13 mouse cellular contexts compared by ENCODE assay signal in the genomic region with DNA sequence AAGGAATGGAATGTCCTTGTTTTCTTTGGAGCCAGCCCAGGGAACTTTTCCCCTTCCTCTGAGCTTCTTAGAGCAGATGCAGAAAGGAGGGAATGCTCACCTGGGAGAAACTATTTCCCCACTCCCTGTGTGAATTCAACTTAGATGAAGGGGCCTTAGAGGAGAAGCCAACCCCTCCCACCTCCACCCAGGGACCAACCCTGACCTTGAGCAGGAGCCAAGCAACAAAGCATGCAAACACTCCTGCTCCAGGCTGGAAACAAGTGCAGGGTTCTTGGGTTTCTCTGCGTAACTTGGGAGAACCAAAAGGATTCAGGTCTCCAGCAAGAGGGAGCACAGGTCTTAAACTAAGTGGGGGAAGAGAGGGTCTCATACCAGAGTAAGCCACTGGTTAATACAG.
"Had no signal": no experiment of that assay in that cellular context is flagged by ENCODE, and none has a peak within 500 bp of the region (broad histone marks: within the 10 kb centered on the region; RNA-seq: fewer than 3 reads in every experiment).

No protein-coding gene starts in this region.

- H3K36me3 ChIP-seq: limb, embryonic 13.5 days; midbrain, embryonic 10.5 days; neural tube, embryonic 15.5 days had no signal

- H3K9ac ChIP-seq: limb, embryonic 13.5 days; liver, embryonic 14.5 days; neural tube, embryonic 15.5 days had no signal

- H3K4me3 ChIP-seq: limb, embryonic 13.5 days; midbrain, embryonic 10.5 days; myocyte; neural tube, embryonic 15.5 days had no signal

- H3K27ac ChIP-seq: limb, embryonic 13.5 days; liver, embryonic 14.5 days; midbrain, embryonic 10.5 days; neural tube, embryonic 15.5 days had no signal

- DNase-seq: kidney, adult 11 months; kidney, adult 9 months; kidney, postnatal 14 days; left cerebral cortex, postnatal 4 days; lung, adult 18-20 months; midbrain, embryonic 14.5 days; thymus, adult 2 months; thymus, postnatal 25 days had no signal

- H3K4me2 ChIP-seq: limb, embryonic 13.5 days; neural tube, embryonic 15.5 days had no signal

- H3K27me3 ChIP-seq: limb, embryonic 13.5 days; neural tube, embryonic 15.5 days had no signal

- H3K9me3 ChIP-seq: limb, embryonic 13.5 days; midbrain, embryonic 10.5 days; neural tube, embryonic 15.5 days had no signal

- H3K4me1 ChIP-seq: limb, embryonic 13.5 days; midbrain, embryonic 10.5 days; neural tube, embryonic 15.5 days had no signal
